Mouse (Mus musculus): Measurements from ENCODE around the gene Aes. TPM values are rescaled to one million over a fixed set of nuclear protein-coding genes. Genes with fewer than 3 reads are reported as not detected.

Gene Aes
- polyA plus RNA-seq, 1 experiment from 2014 or later = 229 TPM

- WGBS = 66% methylated on average over 7 of the region's 7 CpGs
Observed at GRCm38 (mm10) chr10:81592631-81593030, 33.3 kb downstream of the Aes start.

GRCm38 (mm10) chr10:81593223-81593622 lies 33.9 kb downstream of the Aes start:
- H3K4me1 ChIP-seq (replicated peaks; ENCODE audit: control insufficient read depth, insufficient read depth, low read length) = peaks cover 18% of the 10 kb centered on the region

More at GRCm38 (mm10) chr10:81592631-81593030, 33.3 kb downstream of the Aes start:
- Histone ChIP-seq H3K27ac (ENCODE audit: low read depth, low read length) (no peak overlapping the region), H3K4me1 (replicated peaks; ENCODE audit: control insufficient read depth, insufficient read depth, low read length) (peaks cover 12% of the 10 kb centered on the region), H3K4me2 (no peak overlapping the region), H3K27me3 (replicated peaks; ENCODE audit: control insufficient read depth, insufficient read depth, low read length) (peaks cover 47% of the 10 kb centered on the region), H3K36me3 (ENCODE audit: control insufficient read depth, insufficient read depth, low read length) (0 out of 2 replicates have a peak, but pooled peaks cover under 1% of the 10 kb centered on the region), H3K4me3 (ENCODE audit: low read depth, low read length) (no peak overlapping the region), H3K9me3 (ENCODE audit: control insufficient read depth, low read length) (no peaks in the 10 kb centered on the region), H3K9ac (ENCODE audit: low read depth, low read length) (no peak overlapping the region)
- ATAC-seq (replicated peaks; ENCODE audit: low FRiP score) (no peak), DNase-seq (ENCODE audit: low spot score) (no peak)

GRCm38 (mm10) chr10:81593935-81594334 lies 34.6 kb downstream of the Aes start:
- Histone ChIP-seq H3K36me3 (ENCODE audit: control insufficient read depth, insufficient read depth, low read length) (no peaks in the 10 kb centered on the region), H3K4me3 (ENCODE audit: low read depth, low read length) (no peak overlapping the region), H3K4me2 (no peak overlapping the region), H3K27ac (ENCODE audit: low read depth, low read length) (no peak overlapping the region), H3K9me3 (ENCODE audit: control insufficient read depth, low read length) (no peaks in the 10 kb centered on the region), H3K4me1 (replicated peaks; ENCODE audit: control insufficient read depth, insufficient read depth, low read length) (peaks cover 18% of the 10 kb centered on the region), H3K9ac (ENCODE audit: low read depth, low read length) (no peak overlapping the region), H3K27me3 (replicated peaks; ENCODE audit: control insufficient read depth, insufficient read depth, low read length) (peaks cover 44% of the 10 kb centered on the region)
- DNase-seq (ENCODE audit: low spot score) (no peak), ATAC-seq (replicated peaks; ENCODE audit: low FRiP score) (no peak)
- WGBS = 69% methylated on average over 18 of the region's 18 CpGs

More at GRCm38 (mm10) chr10:81593223-81593622, 33.9 kb downstream of the Aes start:
- H3K27me3 ChIP-seq (replicated peaks; ENCODE audit: control insufficient read depth, insufficient read depth, low read length) = peaks cover 45% of the 10 kb centered on the region
- H3K9ac ChIP-seq (ENCODE audit: low read depth, low read length) = no peak overlapping the region
- no peak overlapping the region for H3K4me3 ChIP-seq (ENCODE audit: low read depth, low read length)
- H3K4me2 ChIP-seq = no peak overlapping the region
- ATAC-seq (replicated peaks; ENCODE audit: low FRiP score) (no peak), DNase-seq (ENCODE audit: low spot score) (no peak)
- 56% methylated on average over 4 of the region's 4 CpGs for WGBS
- no peaks in the 10 kb centered on the region for H3K36me3 ChIP-seq (ENCODE audit: control insufficient read depth, insufficient read depth, low read length)
- no peaks in the 10 kb centered on the region for H3K9me3 ChIP-seq (ENCODE audit: control insufficient read depth, low read length)
- H3K27ac ChIP-seq (ENCODE audit: low read depth, low read length) = no peak overlapping the region

GRCm38 (mm10) chr10:81595599-81595998 lies 36.3 kb downstream of the Aes start:
- Histone ChIP-seq H3K9me3 (ENCODE audit: control insufficient read depth, low read length) (no peaks in the 10 kb centered on the region), H3K4me1 (replicated peaks; ENCODE audit: control insufficient read depth, insufficient read depth, low read length) (peaks cover 27% of the 10 kb centered on the region), H3K27me3 (replicated peaks; ENCODE audit: control insufficient read depth, insufficient read depth, low read length) (peaks cover 45% of the 10 kb centered on the region), H3K4me2 (no peak overlapping the region), H3K27ac (ENCODE audit: low read depth, low read length) (no peak overlapping the region), H3K9ac (ENCODE audit: low read depth, low read length) (no peak overlapping the region), H3K36me3 (ENCODE audit: control insufficient read depth, insufficient read depth, low read length) (no peaks in the 10 kb centered on the region), H3K4me3 (ENCODE audit: low read depth, low read length) (no peak overlapping the region)
- ATAC-seq (replicated peaks; ENCODE audit: low FRiP score) (no peak), DNase-seq (ENCODE audit: low spot score) (no peak)
- WGBS = 46% methylated on average over 5 of the region's 5 CpGs

GRCm38 (mm10) chr10:81596611-81597010 lies 37.3 kb downstream of the Aes start:
- Histone ChIP-seq H3K27me3 (replicated peaks; ENCODE audit: control insufficient read depth, insufficient read depth, low read length) (peaks cover 45% of the 10 kb centered on the region), H3K27ac (ENCODE audit: low read depth, low read length) (no peak overlapping the region), H3K9ac (ENCODE audit: low read depth, low read length) (no peak overlapping the region), H3K4me2 (peak overlapping the region; percentile 51), H3K4me3 (ENCODE audit: low read depth, low read length) (peak overlapping the region; percentile 24), H3K4me1 (replicated peaks; ENCODE audit: control insufficient read depth, insufficient read depth, low read length) (peaks cover 34% of the 10 kb centered on the region), H3K36me3 (ENCODE audit: control insufficient read depth, insufficient read depth, low read length) (no peaks in the 10 kb centered on the region), H3K9me3 (ENCODE audit: control insufficient read depth, low read length) (no peaks in the 10 kb centered on the region)
- no peak for ATAC-seq (replicated peaks; ENCODE audit: low FRiP score)
- DNase-seq (ENCODE audit: low spot score) = peak; percentile 46
- WGBS = 13% methylated on average over 10 of the region's 10 CpGs

GRCm38 (mm10) chr10:81597137-81597950 lies 38.1 kb downstream of the Aes start:
- H3K4me3 ChIP-seq (ENCODE audit: low read depth, low read length) = peak overlapping the region; percentile 24
- H3K4me1 ChIP-seq (replicated peaks; ENCODE audit: control insufficient read depth, insufficient read depth, low read length) = peaks cover 36% of the 10 kb centered on the region

GRCm38 (mm10) chr10:81598342-81598741 lies 39.1 kb downstream of the Aes start:
- no peaks in the 10 kb centered on the region for H3K9me3 ChIP-seq (ENCODE audit: control insufficient read depth, low read length)
- H3K36me3 ChIP-seq (ENCODE audit: control insufficient read depth, insufficient read depth, low read length) = no peaks in the 10 kb centered on the region
- DNase-seq (ENCODE audit: low spot score) (no peak), ATAC-seq (replicated peaks; ENCODE audit: low FRiP score) (no peak)
- no peak overlapping the region for H3K4me3 ChIP-seq (ENCODE audit: low read depth, low read length)
- H3K4me1 ChIP-seq (replicated peaks; ENCODE audit: control insufficient read depth, insufficient read depth, low read length) = peaks cover 40% of the 10 kb centered on the region
- 0 out of 2 replicates have a peak overlapping the region, but pooled peaks have one; percentile 28 for H3K27ac ChIP-seq (ENCODE audit: low read depth, low read length)
- 36% methylated on average over 3 of the region's 3 CpGs for WGBS
- no peak overlapping the region for H3K4me2 ChIP-seq
- peaks cover 35% of the 10 kb centered on the region for H3K27me3 ChIP-seq (replicated peaks; ENCODE audit: control insufficient read depth, insufficient read depth, low read length)
- H3K9ac ChIP-seq (ENCODE audit: low read depth, low read length) = no peak overlapping the region

More at GRCm38 (mm10) chr10:81597137-81597950, 38.1 kb downstream of the Aes start:
- DNase-seq (ENCODE audit: low spot score) (peak; percentile 59), ATAC-seq (replicated peaks; ENCODE audit: low FRiP score) (no peak)
- no peaks in the 10 kb centered on the region for H3K9me3 ChIP-seq (ENCODE audit: control insufficient read depth, low read length)
- H3K27me3 ChIP-seq (replicated peaks; ENCODE audit: control insufficient read depth, insufficient read depth, low read length) = peaks cover 42% of the 10 kb centered on the region
- H3K27ac ChIP-seq (ENCODE audit: low read depth, low read length) = peak overlapping the region; percentile 50; the same call in 1 of the 2 replicates
- H3K4me2 ChIP-seq = peak overlapping the region; percentile 51
- H3K36me3 ChIP-seq (ENCODE audit: control insufficient read depth, insufficient read depth, low read length) = no peaks in the 10 kb centered on the region
- WGBS = 8% methylated on average over 11 of the region's 12 CpGs
- peak overlapping the region; percentile 18; the same call in 1 of the 2 replicates for H3K9ac ChIP-seq (ENCODE audit: low read depth, low read length)

GRCm38 (mm10) chr10:81598871-81599270 lies 39.6 kb downstream of the Aes start:
- Histone ChIP-seq H3K4me1 (replicated peaks; ENCODE audit: control insufficient read depth, insufficient read depth, low read length) (peaks cover 40% of the 10 kb centered on the region), H3K9ac (ENCODE audit: low read depth, low read length) (no peak overlapping the region), H3K27me3 (replicated peaks; ENCODE audit: control insufficient read depth, insufficient read depth, low read length) (peaks cover 31% of the 10 kb centered on the region), H3K4me2 (no peak overlapping the region), H3K9me3 (ENCODE audit: control insufficient read depth, low read length) (no peaks in the 10 kb centered on the region), H3K36me3 (ENCODE audit: control insufficient read depth, insufficient read depth, low read length) (no peaks in the 10 kb centered on the region), H3K4me3 (ENCODE audit: low read depth, low read length) (no peak overlapping the region), H3K27ac (ENCODE audit: low read depth, low read length) (0 out of 2 replicates have a peak overlapping the region, but pooled peaks have one; percentile 28)
- WGBS = 52% methylated on average over 6 of the region's 6 CpGs
- ATAC-seq (replicated peaks; ENCODE audit: low FRiP score) (no peak), DNase-seq (ENCODE audit: low spot score) (no peak)

All from liver, embryonic 11.5 days (tissue).